Mouse (Mus musculus) lung, adult 18-20 months (tissue): ENCODE measurements around the gene Cav2.
A peak's percentile ranks its signal among the peaks of the same experiment; 100 is the strongest.

ENCODE experiments used
- DNase-seq, 2 experiments: peaks; one replicate each; pipeline ENCODE4 v3.0.0; 2022; ENCODE audit warnings: mixed read lengths in 2 of 2

Gene Cav2

DNA sequence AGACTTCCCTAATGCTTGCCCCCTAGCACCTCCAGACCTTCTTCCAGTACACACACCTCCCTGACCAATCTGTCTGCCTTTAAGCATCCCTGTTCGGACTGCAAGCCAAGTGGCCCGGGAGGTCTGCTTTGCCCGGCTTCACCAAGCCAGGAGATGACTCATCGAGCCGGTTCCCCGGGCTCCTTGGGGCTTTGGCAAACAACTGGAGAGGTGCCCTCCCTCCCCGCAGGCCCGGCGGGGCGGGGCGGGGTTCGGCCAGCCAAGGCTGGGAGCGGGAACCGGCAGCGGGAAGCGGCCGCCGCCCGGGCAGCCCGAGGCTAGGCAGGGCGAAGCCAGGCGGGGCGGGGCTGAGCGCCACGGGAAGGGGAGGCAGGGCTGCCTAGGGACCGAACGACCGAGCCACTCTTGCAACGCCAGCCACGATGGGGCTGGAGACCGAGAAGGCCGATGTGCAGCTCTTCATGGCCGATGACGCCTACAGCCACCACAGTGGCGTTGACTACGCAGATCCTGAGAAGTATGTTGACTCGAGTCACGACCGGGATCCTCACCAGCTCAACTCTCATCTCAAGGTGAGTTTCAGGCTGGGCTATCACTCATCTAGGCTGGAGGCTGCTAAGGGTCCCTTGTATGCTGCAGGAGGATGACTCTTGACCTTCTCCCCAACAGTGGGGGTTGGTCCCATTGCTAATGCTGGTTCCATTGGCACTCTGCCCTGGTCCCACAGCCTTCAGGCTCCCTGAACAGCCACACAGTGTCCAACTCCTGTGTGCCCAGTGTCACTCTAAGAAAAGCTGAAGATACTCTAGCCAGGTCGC lies at the start of gene Cav2:
Gene Cav2 (plus strand): TSS at position 247 of the 818 bp plus-strand sequence.
- DNase-seq: peak; percentile 96 to 98

DNA sequence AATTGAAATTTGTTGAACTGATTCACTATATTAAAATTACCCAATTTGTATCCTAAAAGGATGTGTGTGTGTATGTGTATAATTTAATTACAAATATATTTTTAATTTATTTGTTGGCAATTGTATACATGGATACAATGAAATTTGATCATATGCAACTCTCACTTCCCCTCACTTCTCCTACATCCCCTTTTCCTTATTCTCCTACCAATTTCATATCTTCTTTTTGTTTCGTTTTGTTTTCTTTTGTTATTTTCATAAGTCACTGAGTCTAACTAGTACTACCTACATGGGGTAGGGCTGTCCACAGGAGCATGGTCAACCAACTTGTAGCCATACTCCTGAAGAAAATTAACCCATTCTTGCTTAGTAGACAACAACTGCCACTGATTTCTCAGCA lies 41.3 kb upstream of the Cav2 start:
- no peak for DNase-seq

DNA sequence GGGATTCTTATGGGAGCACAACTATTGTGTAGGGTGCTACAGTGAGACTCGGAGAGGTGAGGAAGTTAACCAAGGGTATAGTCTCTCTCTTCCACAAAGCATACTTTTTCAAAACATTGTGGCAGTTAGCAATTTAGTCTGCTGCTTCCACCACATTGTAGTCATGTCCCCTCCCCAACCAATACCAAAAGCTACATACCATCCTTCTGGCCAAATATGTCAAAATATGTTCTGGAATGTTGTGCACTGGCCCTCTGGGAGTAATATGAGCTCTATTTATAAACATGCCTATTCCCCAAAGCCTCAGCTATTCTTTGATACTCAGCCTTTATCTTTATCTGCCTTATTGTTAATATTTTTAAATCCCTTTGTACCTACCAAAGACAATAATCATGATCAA lies 40.0 kb upstream of the Cav2 start:
- no peak for DNase-seq

DNA sequence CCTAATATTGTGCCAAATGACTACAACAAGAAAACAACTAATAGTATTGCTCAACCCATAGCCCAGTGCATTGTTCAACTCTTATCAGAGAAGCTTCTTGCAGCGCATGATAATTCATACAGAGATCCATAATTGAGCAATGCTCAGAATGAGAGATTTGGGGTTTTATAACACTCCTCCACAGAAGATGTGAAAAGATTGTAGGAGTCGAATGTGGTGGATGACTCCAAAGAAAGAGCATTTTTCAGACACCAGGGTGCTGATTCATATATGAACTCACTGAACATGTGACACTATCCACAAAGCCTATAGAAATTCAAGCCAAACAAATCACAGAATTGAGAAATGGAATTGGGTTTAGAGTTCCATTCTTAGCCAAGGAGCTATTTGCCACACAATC lies 34.0 kb upstream of the Cav2 start:
- DNase-seq: no peak

DNA sequence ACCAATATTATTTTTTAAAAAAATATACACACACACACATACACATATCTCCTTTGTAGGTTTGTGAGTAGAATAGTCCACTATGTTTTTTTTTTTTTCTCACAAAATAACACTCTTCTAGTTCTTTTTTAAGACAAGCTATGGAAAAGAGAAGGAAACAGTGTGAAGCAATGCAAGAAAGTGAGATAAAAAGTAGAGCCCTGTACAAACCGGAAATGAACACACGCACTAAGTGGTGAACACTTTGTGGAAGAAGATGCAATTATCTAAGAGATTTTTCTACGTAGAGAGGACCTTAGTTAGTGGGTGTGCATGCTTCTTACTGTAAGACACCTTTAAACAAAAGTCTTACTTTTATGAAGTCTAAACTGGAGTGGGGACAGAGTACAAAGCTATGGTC lies 33.3 kb upstream of the Cav2 start:
- DNase-seq: no peak

DNA sequence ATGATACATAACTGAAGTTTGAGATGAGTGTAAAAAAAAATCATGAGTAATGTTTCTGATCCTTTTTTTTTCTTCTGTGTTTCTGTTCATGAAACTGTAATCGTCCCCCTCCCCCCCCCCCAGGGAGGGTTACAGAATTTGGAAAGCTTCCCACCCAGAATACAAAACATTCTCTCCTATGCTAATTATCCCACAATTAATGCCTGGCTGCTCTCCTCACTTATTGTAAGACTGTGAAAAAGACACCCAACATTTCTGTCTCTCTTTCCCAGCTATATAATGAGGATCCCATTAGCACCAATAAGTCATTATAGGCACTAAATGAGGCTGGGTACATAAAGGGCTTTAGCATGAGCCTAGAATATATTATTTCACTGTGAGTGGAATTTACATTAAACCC lies 32.7 kb upstream of the Cav2 start:
- DNase-seq: no peak

DNA sequence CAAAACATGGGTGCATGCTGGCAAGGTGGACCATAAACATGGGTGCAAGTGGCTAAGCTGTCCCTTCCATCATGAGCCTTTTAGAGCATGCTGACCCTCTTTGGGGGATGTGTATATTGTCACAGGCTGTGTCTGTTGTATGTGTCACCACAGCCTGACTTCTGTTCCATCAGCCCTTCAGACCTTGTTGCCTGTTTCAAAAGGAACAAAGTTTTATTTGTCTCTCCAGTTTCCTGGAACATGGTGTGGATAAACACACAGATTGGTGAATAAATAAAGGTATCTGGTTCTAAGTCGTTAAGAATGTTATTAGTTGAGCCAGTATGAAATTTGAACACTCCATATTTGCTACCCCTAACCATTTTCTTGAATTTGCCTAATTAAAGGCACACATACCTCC lies 29.0 kb upstream of the Cav2 start:
- no peak for DNase-seq

DNA sequence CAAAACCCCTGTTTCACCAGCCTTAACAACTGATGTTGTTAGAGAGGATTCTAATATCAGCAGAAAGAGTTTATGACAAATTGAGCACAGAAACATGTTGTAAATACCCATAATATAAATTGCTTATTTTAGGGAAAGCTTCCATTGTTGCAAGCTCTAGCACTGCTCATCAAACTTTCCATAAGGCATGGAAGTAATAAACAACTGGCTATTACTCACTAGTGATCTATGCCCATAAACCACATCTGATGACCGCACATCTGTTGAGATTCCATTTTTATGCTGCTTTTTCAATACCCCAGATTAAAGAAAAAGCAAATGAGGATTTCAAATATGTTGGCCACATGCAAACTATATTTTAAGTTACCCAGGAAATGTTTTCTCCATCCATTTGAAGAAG lies 22.8 kb upstream of the Cav2 start:
- DNase-seq: no peak

DNA sequence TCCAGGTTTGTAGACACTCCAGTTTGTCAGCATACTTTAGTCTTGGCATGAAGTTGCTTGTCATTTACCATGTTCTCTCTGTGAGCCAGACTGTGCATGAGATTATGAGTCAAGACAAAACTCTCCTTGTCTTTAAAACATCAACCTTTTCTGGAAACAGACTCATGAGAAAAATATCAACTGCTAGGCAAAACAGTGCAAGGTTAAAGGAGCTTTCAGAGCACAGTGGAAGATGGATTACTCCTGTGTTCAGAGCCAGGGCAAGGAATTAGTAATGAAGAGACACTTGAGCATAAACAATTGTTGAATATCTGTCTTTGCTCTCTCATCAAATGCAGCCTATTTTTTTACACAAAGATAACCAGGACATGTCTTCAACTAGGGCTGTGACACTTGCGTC lies 22.1 kb upstream of the Cav2 start:
- no peak for DNase-seq

DNA sequence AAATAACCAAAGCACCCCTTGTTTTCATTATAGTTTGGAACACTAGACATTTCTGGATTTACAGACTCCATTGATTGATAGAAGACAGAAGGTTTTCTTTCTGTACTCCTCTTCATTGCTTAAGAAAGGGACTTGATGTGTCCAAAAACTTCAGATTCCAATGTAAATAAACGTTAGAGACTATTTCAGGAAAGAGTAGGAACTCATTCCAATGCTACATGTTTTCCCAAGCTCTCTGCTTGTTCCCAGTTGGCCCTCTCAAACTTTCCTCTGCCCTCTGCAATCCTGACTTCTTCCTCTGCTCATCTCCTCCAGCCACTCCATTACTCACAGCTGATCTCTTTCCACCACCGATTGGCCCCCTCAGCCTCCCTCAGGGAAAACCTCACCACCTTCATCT lies 18.2 kb upstream of the Cav2 start:
- DNase-seq: no peak

DNA sequence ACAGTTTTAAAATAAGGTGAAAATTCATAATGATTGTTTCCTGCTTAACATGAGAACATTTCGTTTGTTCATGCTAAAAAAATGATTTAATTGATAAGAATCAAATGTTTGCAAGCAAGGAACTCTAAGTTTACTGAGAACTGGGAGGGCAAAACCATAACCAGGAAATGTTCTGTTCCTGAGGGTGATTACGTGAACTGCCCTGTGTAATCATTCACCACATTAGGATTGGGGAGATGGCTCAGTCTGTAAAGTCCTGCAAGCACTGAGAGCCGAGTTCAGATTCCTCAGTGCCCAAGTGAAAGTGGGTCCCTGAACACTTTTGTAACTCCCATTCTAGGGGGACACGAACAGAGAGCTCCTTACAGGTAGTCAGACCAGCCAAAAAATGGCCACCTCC lies 15.9 kb upstream of the Cav2 start:
- peak in 1 of 2 experiments; percentile 43 for DNase-seq

DNA sequence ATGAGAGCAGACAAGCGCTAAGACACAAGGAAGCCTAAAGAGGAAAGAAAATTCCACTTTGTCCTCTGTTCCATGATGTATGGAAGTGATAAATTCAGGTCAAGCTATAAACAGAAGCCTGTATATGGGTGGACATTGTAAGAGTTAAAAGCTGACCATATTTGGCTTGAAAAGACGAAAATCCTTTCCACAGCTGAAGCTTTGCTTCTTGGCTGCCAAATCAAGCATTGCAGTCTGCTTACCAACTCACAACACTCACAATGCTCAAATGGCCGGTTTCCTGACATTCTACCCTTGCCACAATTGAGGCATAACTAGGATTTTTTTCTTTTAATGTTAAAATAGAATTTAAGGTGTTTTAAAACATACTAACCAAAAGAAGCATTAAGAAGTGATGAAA lies 14.5 kb upstream of the Cav2 start:
- no peak for DNase-seq

DNA sequence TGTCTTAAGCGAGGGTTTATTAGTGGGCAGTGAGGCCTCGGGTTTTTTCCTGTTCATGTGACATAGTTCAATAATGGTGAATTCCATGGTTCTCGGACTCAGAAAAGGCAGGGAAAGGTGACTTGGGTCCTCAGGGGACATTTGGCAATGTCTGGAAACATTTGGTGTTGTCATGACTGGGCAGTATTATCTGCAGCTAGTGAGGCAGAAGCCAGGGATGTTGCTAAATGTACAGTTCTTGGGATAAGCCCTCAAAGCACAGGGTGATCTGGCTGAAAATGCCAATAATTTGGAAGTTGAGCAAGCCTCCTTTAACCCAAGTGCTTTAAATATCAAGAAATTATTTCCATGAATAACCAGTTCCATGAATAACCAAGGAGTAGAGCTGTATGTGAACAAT lies 2.6 kb upstream of the Cav2 start:
- DNase-seq: no peak

DNA sequence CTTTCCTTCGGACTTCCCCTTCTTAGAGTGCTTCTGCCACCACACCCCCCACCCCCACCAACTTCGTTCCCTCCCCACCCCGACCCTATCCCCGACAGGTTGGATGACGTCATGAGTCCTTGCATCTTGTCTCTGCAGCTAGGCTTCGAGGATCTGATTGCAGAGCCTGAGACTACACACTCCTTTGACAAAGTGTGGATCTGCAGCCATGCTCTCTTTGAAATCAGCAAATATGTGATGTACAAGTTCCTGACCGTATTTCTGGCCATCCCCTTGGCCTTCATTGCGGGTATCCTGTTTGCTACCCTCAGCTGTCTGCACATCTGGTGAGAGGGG lies 740 bp downstream of the Cav2 start:
- no peak for DNase-seq

DNA sequence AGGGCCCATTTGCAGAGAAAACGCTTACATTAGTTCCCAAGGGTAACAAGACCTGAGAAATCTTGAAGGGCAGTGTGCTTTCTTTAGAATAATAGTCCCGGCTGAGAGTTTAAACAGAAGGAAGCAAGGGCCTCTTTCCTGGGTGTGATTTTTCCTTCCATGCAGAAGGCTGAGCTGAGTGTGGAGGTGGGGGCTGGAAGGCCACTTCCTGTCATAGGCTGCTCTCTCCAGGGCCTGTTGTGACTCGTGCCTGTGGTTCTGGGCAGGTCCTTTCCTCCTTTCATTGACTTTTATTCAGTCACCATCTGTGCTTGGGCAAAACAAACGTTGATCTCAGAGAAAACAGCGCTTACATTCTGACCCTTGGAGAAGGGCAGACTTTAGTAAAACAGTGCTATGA lies 1.2 kb downstream of the Cav2 start:
- peak; percentile 68 to 77 for DNase-seq

DNA sequence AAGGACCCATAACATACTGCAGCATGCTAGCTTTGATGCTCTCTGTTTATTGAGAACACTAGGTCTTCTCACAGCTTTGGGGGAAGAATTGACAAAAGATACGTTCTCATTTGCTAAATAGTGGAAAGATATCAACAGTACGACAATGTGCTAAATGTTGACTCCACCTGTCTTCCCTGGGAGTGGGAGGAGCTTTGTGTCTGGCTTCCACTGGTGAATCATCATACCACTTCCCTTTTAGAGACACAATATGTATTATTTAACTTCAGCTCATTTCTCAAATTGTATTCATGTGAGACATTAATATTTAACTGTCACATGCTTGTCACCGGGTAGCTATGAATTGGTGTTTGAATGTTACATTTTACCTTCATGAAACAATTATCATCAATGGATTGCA lies 2.8 kb downstream of the Cav2 start:
- peak in 1 of 2 experiments; percentile 40 for DNase-seq

DNA sequence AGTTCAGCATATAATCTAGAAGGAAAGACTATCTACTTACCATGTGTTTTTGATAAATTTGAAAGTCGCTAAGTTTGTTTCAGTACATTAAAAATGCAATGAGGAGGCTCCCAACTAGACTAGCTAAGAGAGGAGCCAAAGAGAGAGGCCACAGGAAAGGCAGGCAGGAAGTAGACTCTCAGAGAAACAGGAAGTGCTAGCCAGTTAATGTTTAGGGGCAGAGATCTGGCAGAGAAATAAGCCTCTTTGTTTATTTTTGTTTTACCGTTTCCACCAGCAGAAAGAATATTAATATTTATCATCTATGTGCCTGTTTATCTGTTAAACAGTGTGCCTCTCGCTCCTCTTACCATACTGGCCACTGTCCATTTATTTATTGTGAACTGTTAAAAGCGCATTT lies 5.4 kb downstream of the Cav2 start:
- DNase-seq: peak in 1 of 2 experiments; percentile 49

DNA sequence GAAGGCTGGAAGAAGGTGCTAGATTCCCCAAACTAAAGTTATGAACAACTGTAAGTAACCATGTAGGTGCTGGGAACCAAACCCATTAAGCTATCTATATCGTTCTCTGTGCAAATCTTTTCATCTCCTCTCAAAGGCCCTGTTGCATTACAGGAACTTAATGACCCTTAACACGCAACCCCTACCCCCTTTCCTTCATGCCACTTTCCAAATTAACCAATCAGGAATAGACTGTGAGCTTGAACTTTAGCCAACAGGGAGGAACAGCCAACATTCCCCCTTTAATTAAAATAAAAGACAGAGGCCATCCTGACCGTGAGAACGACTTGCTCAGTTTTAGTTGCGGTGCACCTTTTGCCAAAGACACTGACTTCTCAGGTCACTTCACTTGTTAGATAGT lies 14.1 kb downstream of the Cav2 start:
- DNase-seq: no peak

DNA sequence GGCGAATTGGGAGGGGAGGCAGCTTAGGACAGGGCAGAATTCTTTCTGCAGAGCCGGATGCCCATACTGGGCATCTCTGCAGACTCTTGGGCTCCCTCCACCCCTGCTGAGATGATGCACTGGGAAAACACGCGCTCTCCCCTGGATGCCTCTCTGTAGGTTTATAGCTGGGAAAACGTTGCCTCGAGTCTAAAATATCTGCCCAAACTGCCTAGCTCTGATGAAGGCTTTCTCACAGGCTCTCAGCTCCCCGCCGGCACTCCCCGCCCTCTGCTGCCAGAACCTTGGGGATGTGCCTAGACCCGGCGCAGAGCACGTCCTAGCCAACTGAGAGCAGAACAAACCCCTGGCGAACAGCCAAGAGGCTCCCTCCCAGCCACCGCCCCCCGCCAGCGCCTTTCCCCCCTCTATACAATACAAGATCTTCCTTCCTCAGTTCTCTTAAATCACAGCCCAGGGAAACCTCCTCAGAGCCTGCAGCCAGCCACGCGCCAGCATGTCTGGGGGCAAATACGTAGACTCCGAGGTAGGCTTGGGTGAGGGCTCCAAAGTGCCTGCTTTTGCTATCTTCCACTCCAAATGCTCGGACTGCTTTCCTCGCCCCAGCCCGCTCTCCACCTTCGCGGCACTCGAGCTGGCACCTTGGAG lies 25.1 kb downstream of the Cav2 start, which contains the start of gene Cav1:
Gene Cav1 (plus strand): TSS at position 382 of the 648 bp plus-strand sequence.
- DNase-seq: peak; percentile 86 to 90

DNA sequence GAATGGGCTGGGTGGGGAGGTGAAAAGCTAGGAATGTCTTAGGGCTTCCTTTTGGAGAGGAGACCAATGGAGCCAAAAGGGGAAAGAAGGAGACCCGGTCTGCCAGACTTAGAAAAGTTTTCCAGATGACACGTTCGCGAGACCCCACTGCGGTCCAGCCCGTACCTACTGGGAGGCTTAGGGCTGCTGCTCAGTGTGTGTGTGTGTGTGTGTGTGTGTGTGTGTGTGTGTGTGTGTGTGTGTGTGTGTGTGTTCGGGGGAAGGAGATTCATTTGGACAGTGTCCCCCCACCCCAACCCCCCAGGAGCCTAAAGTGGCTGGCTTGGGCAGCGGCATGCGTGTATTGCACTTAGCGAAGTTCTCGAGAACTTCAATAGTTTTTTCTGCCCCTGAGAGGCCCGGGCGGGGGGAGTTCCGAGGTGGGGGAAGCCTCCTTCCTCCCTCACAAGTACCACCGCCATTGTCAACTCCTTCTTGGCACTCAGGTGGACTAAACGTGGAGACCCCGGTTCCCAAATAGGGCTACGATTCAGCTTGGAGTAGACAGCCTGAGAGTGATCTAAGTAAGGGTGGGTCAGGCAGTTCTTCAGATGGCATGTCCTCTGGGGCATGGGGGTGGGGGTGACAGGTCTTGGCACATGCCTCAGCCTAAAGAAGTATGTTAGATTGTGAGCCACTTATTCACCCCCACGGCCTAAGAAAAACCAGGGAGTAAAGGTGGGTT lies 25.8 kb downstream of the Cav2 start:
- peak; percentile 70 to 71 for DNase-seq

DNA sequence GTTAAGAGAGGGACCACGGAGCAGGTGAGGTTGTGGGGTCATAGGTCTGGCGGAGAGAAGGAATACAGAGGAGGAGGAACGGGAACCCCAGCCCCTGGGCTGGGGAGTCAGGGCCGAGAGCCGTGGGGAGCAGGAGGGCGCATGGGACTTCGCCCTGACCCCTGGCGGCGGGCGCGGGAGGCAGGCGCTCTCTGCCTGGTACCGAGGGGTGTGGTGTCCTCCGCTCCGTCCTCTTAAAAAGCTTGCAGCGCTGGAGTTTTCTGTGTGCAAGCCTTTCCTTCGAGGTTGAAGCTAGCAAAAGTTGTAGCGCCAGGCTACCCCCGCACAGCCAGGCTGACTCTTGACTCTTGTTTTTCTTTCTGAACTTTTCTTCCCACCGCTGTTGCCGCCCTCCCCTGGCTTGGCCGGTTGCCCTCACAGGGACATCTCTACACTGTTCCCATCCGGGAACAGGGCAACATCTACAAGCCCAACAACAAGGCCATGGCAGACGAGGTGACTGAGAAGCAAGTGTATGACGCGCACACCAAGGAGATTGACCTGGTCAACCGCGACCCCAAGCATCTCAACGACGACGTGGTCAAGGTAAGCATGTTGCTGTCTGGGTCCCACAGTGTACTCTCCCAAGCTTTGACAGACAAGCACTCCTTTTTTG lies 26.6 kb downstream of the Cav2 start:
- peak; percentile 84 to 89 for DNase-seq

DNA sequence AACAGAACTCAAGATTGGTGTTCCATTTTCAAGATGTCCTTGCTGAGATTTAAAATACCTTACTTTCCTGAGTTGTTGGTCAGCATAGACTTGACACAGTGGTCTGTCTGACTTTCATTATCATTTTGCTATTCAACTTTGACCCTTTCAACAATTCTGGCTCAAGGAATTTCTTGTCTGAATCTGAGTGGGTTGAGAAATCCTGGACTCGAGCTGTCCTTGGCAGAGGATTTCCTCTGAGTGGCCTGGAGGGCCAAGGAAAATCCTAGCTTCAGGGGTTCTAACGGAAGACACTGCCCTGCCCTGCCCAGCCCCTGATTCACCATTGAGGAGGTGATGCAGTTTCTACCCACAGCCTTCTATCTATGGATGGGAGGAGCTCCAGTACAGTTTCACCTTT lies 27.7 kb downstream of the Cav2 start:
- DNase-seq: peak in 1 of 2 experiments; percentile 41

DNA sequence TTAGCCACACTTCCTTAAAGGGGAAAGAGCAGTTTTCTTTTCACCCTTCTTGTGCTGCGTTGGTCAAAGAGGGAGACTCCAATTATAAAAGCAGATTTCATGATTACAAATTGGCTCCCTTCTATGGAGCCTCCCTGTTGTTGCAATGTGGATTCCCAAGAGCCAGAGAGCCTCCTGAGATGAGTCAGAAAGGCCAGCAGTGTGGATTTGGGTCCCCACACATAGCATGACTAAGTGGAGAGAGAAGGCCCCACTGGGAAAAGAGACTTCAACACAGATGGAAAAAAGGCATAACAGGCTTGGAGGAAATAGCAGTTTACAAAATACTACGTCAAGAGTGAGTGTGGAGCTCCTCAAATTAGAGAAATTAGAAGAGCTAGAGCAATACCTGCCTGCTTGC lies 28.3 kb downstream of the Cav2 start:
- no peak for DNase-seq
